Mouse (Mus musculus): ENCODE results near the gene Ppt2.

Ppt2 gene

GRCm38 (mm10) chr17:34627943-34628643 lies at the start of gene Ppt2:
Ppt2 (minus strand) TSS chr17:34628510.
- DNase-seq: peak; percentile 79

- DNase-seq: no peak
Observed at GRCm38 (mm10) chr17:34676671-34677070, 48.4 kb upstream of the Ppt2 start.

GRCm38 (mm10) chr17:34676093-34676460 lies 47.8 kb upstream of the Ppt2 start:
- DNase-seq: peak; percentile 67

GRCm38 (mm10) chr17:34675205-34676092 lies 47.1 kb upstream of the Ppt2 start:
- no peak for DNase-seq

- DNase-seq: no peak
Observed at GRCm38 (mm10) chr17:34674524-34675204, 46.4 kb upstream of the Ppt2 start.

GRCm38 (mm10) chr17:34673139-34673538 lies 44.8 kb upstream of the Ppt2 start:
- DNase-seq: no peak

GRCm38 (mm10) chr17:34672246-34672792 lies 44.0 kb upstream of the Ppt2 start:
- no peak for DNase-seq

GRCm38 (mm10) chr17:34671151-34672066 lies 43.1 kb upstream of the Ppt2 start:
- no peak for DNase-seq

GRCm38 (mm10) chr17:34670235-34670634 lies 41.9 kb upstream of the Ppt2 start, which contains the start of gene Tnxb:
Tnxb (plus strand) TSS chr17:34670535.
- no peak for DNase-seq

GRCm38 (mm10) chr17:34664472-34664871 lies 36.2 kb upstream of the Ppt2 start:
- DNase-seq: no peak

GRCm38 (mm10) chr17:34663558-34663957 lies 35.2 kb upstream of the Ppt2 start:
- DNase-seq: no peak

GRCm38 (mm10) chr17:34662978-34663377 lies 34.7 kb upstream of the Ppt2 start:
- no peak for DNase-seq

GRCm38 (mm10) chr17:34662468-34662867 lies 34.2 kb upstream of the Ppt2 start:
- DNase-seq: no peak

GRCm38 (mm10) chr17:34661121-34661591 lies 32.8 kb upstream of the Ppt2 start:
- DNase-seq: peak; percentile 65

- no peak for DNase-seq
Observed at GRCm38 (mm10) chr17:34660259-34660820, 32.0 kb upstream of the Ppt2 start.

GRCm38 (mm10) chr17:34659897-34660214 lies 31.5 kb upstream of the Ppt2 start:
- DNase-seq: no peak

GRCm38 (mm10) chr17:34659181-34659896 lies 31.0 kb upstream of the Ppt2 start:
- DNase-seq: no peak

- DNase-seq: no peak
Observed at GRCm38 (mm10) chr17:34658591-34658990, 30.3 kb upstream of the Ppt2 start.

- no peak for DNase-seq
Observed at GRCm38 (mm10) chr17:34658145-34658544, 29.8 kb upstream of the Ppt2 start.

- DNase-seq: no peak
Observed at GRCm38 (mm10) chr17:34657271-34657670, 29.0 kb upstream of the Ppt2 start.

- no peak for DNase-seq
Observed at GRCm38 (mm10) chr17:34656666-34657065, 28.4 kb upstream of the Ppt2 start.
